Mouse (Mus musculus) megakaryocyte progenitor cell, adult 5-6 weeks (primary cell): ENCODE data around the gene Arsg. TPM values are rescaled to one million over a fixed set of nuclear protein-coding genes. Genes with fewer than 3 reads are reported as not detected.

ENCODE experiments used
- ATAC-seq: replicated peaks from 2 replicates; pipeline ENCODE4 v1.8.0; 2016; ENCODE audit warnings: mild to moderate bottlenecking, moderate TSS enrichment, inconsistent platforms; ENCODE audit not compliant: poor library complexity
- total RNA-seq, 2 experiments: library from RNA; stranded (forward) in 1 of 2; stranded (reverse) in 1 of 2; fragments of 157-497, 149-512 nt in 1 of 2; fragments of 200-1000 nt in 1 of 2; gene quantifications; 2 replicates each; pipeline versions ENCODE4 v1.2.3 to v1.2.4; 2015 to 2017

Arsg gene
- total RNA-seq, 2 experiments from 2014 or later, result 1.5 to 2.9 TPM

GRCm38 (mm10) chr11:109575832-109576231, 102.7 kb downstream of the Arsg start:
- peak; percentile 68 for ATAC-seq

GRCm38 (mm10) chr11:109578536-109578935, 105.4 kb downstream of the Arsg start:
- no peak for ATAC-seq

- no peak for ATAC-seq
Measured at GRCm38 (mm10) chr11:109579999-109580398, 106.8 kb downstream of the Arsg start.

- peak; percentile 39 for ATAC-seq
Measured at GRCm38 (mm10) chr11:109583986-109584385, 110.8 kb downstream of the Arsg start.

- ATAC-seq, result peak; percentile 65
Measured at GRCm38 (mm10) chr11:109584843-109585713, 111.9 kb downstream of the Arsg start.

- ATAC-seq, result no peak
Measured at GRCm38 (mm10) chr11:109586424-109586823, 113.2 kb downstream of the Arsg start.

- 0 out of 2 replicates have a peak, but pooled peaks have one; percentile 9 for ATAC-seq
Measured at GRCm38 (mm10) chr11:109587019-109587418, 113.8 kb downstream of the Arsg start.

GRCm38 (mm10) chr11:109587638-109588374, 114.6 kb downstream of the Arsg start:
- peak; percentile 61 for ATAC-seq

- no peak for ATAC-seq
Measured at GRCm38 (mm10) chr11:109590012-109590411, 116.8 kb downstream of the Arsg start.

- ATAC-seq, result no peak
Measured at GRCm38 (mm10) chr11:109591511-109591910, 118.3 kb downstream of the Arsg start.

GRCm38 (mm10) chr11:109593200-109593981, 120.2 kb downstream of the Arsg start:
- no peak for ATAC-seq

GRCm38 (mm10) chr11:109594761-109595160, 121.6 kb downstream of the Arsg start:
- ATAC-seq, result no peak

GRCm38 (mm10) chr11:109598778-109599570, 125.8 kb downstream of the Arsg start:
- 0 out of 2 replicates have a peak, but pooled peaks have one; percentile 47 for ATAC-seq

- no peak for ATAC-seq
Measured at GRCm38 (mm10) chr11:109607600-109607999, 134.4 kb downstream of the Arsg start.

GRCm38 (mm10) chr11:109608976-109609625, 135.9 kb downstream of the Arsg start:
- no peak for ATAC-seq

- ATAC-seq, result no peak
Measured at GRCm38 (mm10) chr11:109610046-109610794, 137.0 kb downstream of the Arsg start.

GRCm38 (mm10) chr11:109610795-109611302, 137.7 kb downstream of the Arsg start:
- peak; percentile 7 for ATAC-seq

GRCm38 (mm10) chr11:109611303-109612149, 138.4 kb downstream of the Arsg start, which contains the start of gene Wipi1:
Wipi1 (minus strand) TSS chr11:109611967.
- ATAC-seq, result peak; percentile 73
